Mouse (Mus musculus) left cerebral cortex, postnatal 14 days (tissue): ENCODE data around the gene Pdcd4. TPM values are rescaled to one million over a fixed set of nuclear protein-coding genes. Genes with fewer than 3 reads are reported as not detected.
A peak's percentile ranks its signal among the peaks of the same experiment; 100 is the strongest.

Experiments
- DNase-seq, 2 experiments: peaks; one replicate each; pipeline ENCODE4 v3.0.0; 2021 to 2022; ENCODE audit warnings: low spot score in 2 of 2, mixed read lengths in 1 of 2
- intact Hi-C: fragments of 180-260 bp; cut with DNase I; formaldehyde crosslinking; loops from one replicate; pipeline ENCODE4 v1.15.1; 2025
- long read RNA-seq, 2 experiments: library from polyadenylated mRNA; stranded (forward); transcript quantifications; one replicate each; pipeline ENCODE4 v2.0.0; 2021
- total RNA-seq, 2 experiments: library from RNA; stranded (reverse); gene quantifications; 2 replicates each; pipeline ENCODE4 v1.2.3; 2021

The Pdcd4 gene
- 100 to 1,000 TPM; 102 to 105 TPM for total RNA-seq
- long read RNA-seq, experiment 1, transcript Pdcd4-203 (13 exons, 1,733 nt): minor isoform, 24 of 84 reads
- long read RNA-seq, experiment 1, transcript Pdcd4-201 (12 exons, 2,381 nt): major isoform, 44 of 84 reads
- long read RNA-seq, experiment 1, partial matches to known transcripts: 9 of 84 reads
- long read RNA-seq, experiment 1, other reads (novel, unspliced or antisense): 7 of 84 reads
- long read RNA-seq, experiment 2, transcript Pdcd4-201 (12 exons, 2,381 nt): major isoform, 53 of 83 reads
- long read RNA-seq, experiment 2, transcript Pdcd4-203 (13 exons, 1,733 nt): minor isoform, 17 of 83 reads
- long read RNA-seq, experiment 2, partial matches to known transcripts: 7 of 83 reads
- long read RNA-seq, experiment 2, other reads (novel, unspliced or antisense): 6 of 83 reads

- intact Hi-C loops: no loop called here
- no peak for DNase-seq
Measured at GRCm38 (mm10) chr19:53892061-53892460, at the start of gene Pdcd4. TSS of gene Pdcd4 (plus strand) at chr19:53892231.

GRCm38 (mm10) chr19:53843972-53844371 is 48.1 kb upstream of the Pdcd4 start:
- no peak for DNase-seq
- intact Hi-C loops: no loop called here

GRCm38 (mm10) chr19:53848272-53848995 is 43.6 kb upstream of the Pdcd4 start:
- DNase-seq: no peak
- intact Hi-C loops: no loop called here

- intact Hi-C loops: loop anchor here (5.0 kb wide), 2 partner anchors 43 to 52 kb away; no protein-coding TSS in a partner anchor
- DNase-seq: peak in 1 of 2 experiments; percentile 46
Measured at GRCm38 (mm10) chr19:53850166-53850922, 41.7 kb upstream of the Pdcd4 start.

- intact Hi-C loops: loop anchor here (5.0 kb wide), 2 partner anchors 44 to 51 kb away; no protein-coding TSS in a partner anchor
Measured at GRCm38 (mm10) chr19:53851352-53851751, 40.7 kb upstream of the Pdcd4 start.

GRCm38 (mm10) chr19:53851826-53852698 is 40.0 kb upstream of the Pdcd4 start:
- intact Hi-C loops: loop anchor here (5.0 kb wide), 2 partner anchors 45 to 50 kb away; no protein-coding TSS in a partner anchor
- no peak for DNase-seq

More at GRCm38 (mm10) chr19:53851352-53851751, 40.7 kb upstream of the Pdcd4 start:
- DNase-seq: no peak

GRCm38 (mm10) chr19:53852699-53853451 is 39.2 kb upstream of the Pdcd4 start:
- intact Hi-C loops: loop anchor here (5.0 kb wide), 2 partner anchors 46 to 49 kb away; no protein-coding TSS in a partner anchor
- DNase-seq: peak; percentile 69 to 90

- DNase-seq: no peak
- intact Hi-C loops: loop anchor here (5.0 kb wide), 2 partner anchors 47 to 48 kb away; no protein-coding TSS in a partner anchor
Measured at GRCm38 (mm10) chr19:53854978-53855377, 37.1 kb upstream of the Pdcd4 start.

- no peak for DNase-seq
- intact Hi-C loops: no loop called here
Measured at GRCm38 (mm10) chr19:53855781-53856180, 36.2 kb upstream of the Pdcd4 start.

GRCm38 (mm10) chr19:53856794-53857193 is 35.2 kb upstream of the Pdcd4 start:
- DNase-seq: no peak
- intact Hi-C loops: no loop called here

- intact Hi-C loops: no loop called here
- DNase-seq: no peak
Measured at GRCm38 (mm10) chr19:53857962-53858361, 34.1 kb upstream of the Pdcd4 start.

GRCm38 (mm10) chr19:53859149-53859548 is 32.9 kb upstream of the Pdcd4 start:
- intact Hi-C loops: no loop called here
- DNase-seq: no peak

- intact Hi-C loops: no loop called here
- no peak for DNase-seq
Measured at GRCm38 (mm10) chr19:53859593-53859992, 32.4 kb upstream of the Pdcd4 start.

GRCm38 (mm10) chr19:53861346-53861745 is 30.7 kb upstream of the Pdcd4 start:
- intact Hi-C loops: no loop called here
- no peak for DNase-seq

- DNase-seq: peak; percentile 43 to 45
- intact Hi-C loops: no loop called here
Measured at GRCm38 (mm10) chr19:53862573-53863246, 29.3 kb upstream of the Pdcd4 start.

GRCm38 (mm10) chr19:53867238-53867637 is 24.8 kb upstream of the Pdcd4 start:
- no peak for DNase-seq

GRCm38 (mm10) chr19:53868125-53868524 is 23.9 kb upstream of the Pdcd4 start:
- intact Hi-C loops: no loop called here
- DNase-seq: peak in 1 of 2 experiments; percentile 79

More at GRCm38 (mm10) chr19:53867238-53867637, 24.8 kb upstream of the Pdcd4 start:
- intact Hi-C loops: no loop called here
